Mouse (Mus musculus) urinary bladder, postnatal 14 days (tissue): ENCODE results near the gene Gabpb2.

Experiments
- DNase-seq: peaks from one replicate; pipeline ENCODE4 v3.0.0; 2021; ENCODE audit warnings: low spot score

The Gabpb2 gene

GRCm38 (mm10) chr3:95217255-95218134 lies at the start of gene Gabpb2:
Gabpb2 (minus strand) TSS chr3:95217916.
- peak; percentile 97 for DNase-seq

GRCm38 (mm10) chr3:95266052-95266451 lies 48.3 kb upstream of the Gabpb2 start:
- DNase-seq: no peak

GRCm38 (mm10) chr3:95264724-95265123 lies 47.0 kb upstream of the Gabpb2 start:
- DNase-seq: no peak

GRCm38 (mm10) chr3:95263089-95263739 lies 45.5 kb upstream of the Gabpb2 start:
- DNase-seq: peak; percentile 73

- no peak for DNase-seq
These were observed 44.3 kb upstream of the Gabpb2 start for GRCm38 (mm10) chr3:95261975-95262374.

GRCm38 (mm10) chr3:95256931-95257330 lies 39.2 kb upstream of the Gabpb2 start:
- no peak for DNase-seq

- peak; percentile 55 for DNase-seq
These were observed 33.2 kb upstream of the Gabpb2 start, which contains the start of gene Bnipl for GRCm38 (mm10) chr3:95250783-95251424. Bnipl (minus strand) TSS chr3:95251193.

- DNase-seq: no peak
These were observed 32.6 kb upstream of the Gabpb2 start for GRCm38 (mm10) chr3:95250361-95250760.

GRCm38 (mm10) chr3:95247660-95248336 lies 30.1 kb upstream of the Gabpb2 start:
- DNase-seq: no peak

- peak; percentile 59 for DNase-seq
These were observed 28.9 kb upstream of the Gabpb2 start for GRCm38 (mm10) chr3:95246465-95247231.

- no peak for DNase-seq
These were observed 25.4 kb upstream of the Gabpb2 start for GRCm38 (mm10) chr3:95243086-95243485.

- no peak for DNase-seq
These were observed 23.8 kb upstream of the Gabpb2 start, which contains the start of gene Gm128 for GRCm38 (mm10) chr3:95241498-95241897. Gm128 (minus strand) TSS chr3:95241598.

- DNase-seq: no peak
These were observed 23.2 kb upstream of the Gabpb2 start for GRCm38 (mm10) chr3:95240900-95241299.

- DNase-seq: no peak
These were observed 22.3 kb upstream of the Gabpb2 start for GRCm38 (mm10) chr3:95239971-95240370.

- no peak for DNase-seq
These were observed 21.3 kb upstream of the Gabpb2 start for GRCm38 (mm10) chr3:95239022-95239421.

GRCm38 (mm10) chr3:95237541-95238099 lies 19.9 kb upstream of the Gabpb2 start:
- DNase-seq: no peak

GRCm38 (mm10) chr3:95235386-95236301 lies 17.9 kb upstream of the Gabpb2 start:
- DNase-seq: no peak

- DNase-seq: no peak
These were observed 15.7 kb upstream of the Gabpb2 start for GRCm38 (mm10) chr3:95233303-95233980.

- peak; percentile 55 for DNase-seq
These were observed 15.1 kb upstream of the Gabpb2 start for GRCm38 (mm10) chr3:95232771-95233170.
